Comparison of ENCODE assay signal across 11 mouse cellular contexts in genomic region chr15:80582581-80583495, GRCm38 (mm10). TPM values are rescaled to one million over a fixed set of nuclear protein-coding genes. Genes with fewer than 3 reads are reported as not detected.
A peak's percentile ranks its signal among the peaks of the same experiment; 100 is the strongest.
DNase-seq lines count a peak whose midpoint lies in the region; ATAC-seq and TF ChIP-seq lines count a peak whose summit lies in the region.
"Had no signal": no experiment of that assay in that cellular context is flagged by ENCODE, and none has a peak within 500 bp of the region (broad histone marks: within the 10 kb centered on the region; RNA-seq: fewer than 3 reads in every experiment).

No protein-coding gene starts in this region.

- H3K9ac ChIP-seq in liver, embryonic 14.5 days (replicated peaks) = no peak overlapping the region
- H3K9ac ChIP-seq in midbrain, postnatal 0 days (replicated peaks; ENCODE audit: low read length, poor library complexity, severe bottlenecking) = no peak overlapping the region
- H3K9ac ChIP-seq: forebrain, embryonic 15.5 days had no signal

- TF ChIP-seq CTCF in liver, embryonic 14.5 days (IDR thresholded peaks at IDR 0.05; ENCODE audit: low read depth) = no peak
- no peak for TF ChIP-seq CTCF in midbrain, postnatal 0 days (IDR thresholded peaks at IDR 0.05)

- ATAC-seq in liver, embryonic 14.5 days (ENCODE audit: insufficient read depth) = peak; percentile 52; the same call in 1 of the 2 replicates
- no peak for ATAC-seq in midbrain, postnatal 0 days (ENCODE audit: low FRiP score)
- ATAC-seq: forebrain, embryonic 15.5 days; midbrain, embryonic 16.5 days had no signal

- H3K36me3 ChIP-seq in liver, embryonic 14.5 days (replicated peaks; ENCODE audit: control insufficient read depth, insufficient read depth, low read depth) = no peaks in the 10 kb centered on the region
- no peaks in the 10 kb centered on the region for H3K36me3 ChIP-seq in midbrain, postnatal 0 days (ENCODE audit: insufficient read depth, low read length)
- H3K36me3 ChIP-seq: forebrain, embryonic 15.5 days had no signal

- H3K27me3 ChIP-seq in liver, embryonic 14.5 days (ENCODE audit: control insufficient read depth, insufficient read depth, low read length) = peaks cover 3% of the 10 kb centered on the region
- no peaks in the 10 kb centered on the region; the same call in 1 of the 2 replicates for H3K27me3 ChIP-seq in midbrain, postnatal 0 days (ENCODE audit: insufficient read depth, low read length)
- H3K27me3 ChIP-seq: forebrain, embryonic 15.5 days had no signal

- DNase-seq in urinary bladder, postnatal 25 days (ENCODE audit: low spot score) = peak; percentile 29
- no peak for DNase-seq in urinary bladder, adult 2 months (ENCODE audit: low spot score)
- DNase-seq in adrenal gland, postnatal 25 days = peak; percentile 32
- no peak for DNase-seq in liver, embryonic 14.5 days (ENCODE audit: low read depth in 3 of 3, low spot score in 3 of 3)
- DNase-seq in left cerebral cortex, postnatal 14 days (ENCODE audit: low spot score in 2 of 2) = no peak
- no peak for DNase-seq in embryo, embryonic 10 days (ENCODE audit: low spot score)
- DNase-seq in midbrain, postnatal 0 days (ENCODE audit: low spot score) = no peak

- H3K9me3 ChIP-seq in liver, embryonic 14.5 days (ENCODE audit: control insufficient read depth, low read length) = no peaks in the 10 kb centered on the region
- H3K9me3 ChIP-seq in midbrain, postnatal 0 days (ENCODE audit: low read length) = no peaks in the 10 kb centered on the region
- H3K9me3 ChIP-seq: forebrain, embryonic 15.5 days had no signal

- TF ChIP-seq EP300 in liver, embryonic 14.5 days (IDR thresholded peaks at IDR 0.05; ENCODE audit: low read depth) = no peak

- H3K4me3 ChIP-seq in liver, embryonic 14.5 days (ENCODE audit: insufficient read depth in 1 of 2, low read depth in 2 of 2, low read length in 2 of 2) = no peak overlapping the region
- H3K4me3 ChIP-seq in midbrain, postnatal 0 days (ENCODE audit: low read depth, low read length) = no peak overlapping the region
- H3K4me3 ChIP-seq: forebrain, embryonic 15.5 days had no signal

- peak overlapping the region; percentile 33 for H3K4me2 ChIP-seq in liver, embryonic 14.5 days (ENCODE audit: low read depth)
- H3K4me2 ChIP-seq in midbrain, postnatal 0 days (ENCODE audit: low read depth, low read length, poor library complexity, severe bottlenecking) = no peak overlapping the region
- H3K4me2 ChIP-seq: forebrain, embryonic 15.5 days had no signal

- 30% methylated on average over 20 of the region's 20 CpGs for WGBS in liver, embryonic 14.5 days (ENCODE audit: insufficient replicate concordance)
- WGBS in midbrain, postnatal 0 days = 69% methylated on average over 20 of the region's 20 CpGs

- intact Hi-C loops in left cerebral cortex, postnatal 14 days (cut with DNase I) = no loop called here

- H3K4me1 ChIP-seq in liver, embryonic 14.5 days (replicated peaks; ENCODE audit: control insufficient read depth in 2 of 2, insufficient read depth in 2 of 2, low read length in 1 of 2) = peaks cover 4 to 9% of the 10 kb centered on the region in 2 experiments; a peak in 3 of 4 replicates
- H3K4me1 ChIP-seq in midbrain, postnatal 0 days (ENCODE audit: insufficient read depth, low read length) = peaks cover 7% of the 10 kb centered on the region; the same call in 1 of the 2 replicates

- H3K27ac ChIP-seq in liver, embryonic 14.5 days = no peak overlapping the region
- H3K27ac ChIP-seq in midbrain, postnatal 0 days (ENCODE audit: low read depth, low read length) = no peak overlapping the region
- H3K27ac ChIP-seq: forebrain, embryonic 15.5 days had no signal

RNA-seq across cellular contexts. Expression of gene Grap2, which starts 10.4 kb away (rescaled TPM):
- 0.47 and 0.71 TPM in 2 replicates for polyA plus RNA-seq in urinary bladder, adult 2 months (2012; rRNA removed)
- 0.38 and 0.49 TPM in 2 replicates for total RNA-seq in adrenal gland, postnatal 25 days (2021)
- polyA plus RNA-seq in liver, embryonic 14.5 days (2012; rRNA removed) = 8.7 and 9.2 TPM in 2 replicates
- polyA plus RNA-seq in liver, embryonic 14.5 days (2014; fragmentation: Nextera tagmentation; extraction: Ambion mirVana) = 21.7 and 21.8 TPM in 2 replicates
- total RNA-seq in left cerebral cortex, postnatal 14 days (2021) = 1 to 10 TPM in 1 of 2 experiments, under 1 TPM in 1; 0.87 to 1.0 TPM
- total RNA-seq in midbrain, postnatal 0 days (2014; rRNA removed) = 0.19 and 0.66 TPM in 2 replicates
- polyA plus RNA-seq in midbrain, postnatal 0 days (2015; fragmentation: Nextera tagmentation; extraction: Ambion mirVana) = 0.07 TPM in 1 of 2 replicates, not detected in the other

RNA-seq across cellular contexts. Expression of gene Enthd1, which starts 17.9 kb away (rescaled TPM):
- polyA plus RNA-seq in urinary bladder, adult 2 months (2012; rRNA removed) = not detected in 2 replicates
- total RNA-seq in adrenal gland, postnatal 25 days (2021) = not detected in 2 replicates
- not detected in 2 replicates for polyA plus RNA-seq in liver, embryonic 14.5 days (2012; rRNA removed)
- not detected in 2 replicates for polyA plus RNA-seq in liver, embryonic 14.5 days (2014; fragmentation: Nextera tagmentation; extraction: Ambion mirVana)
- under 1 TPM in 1 of 2 experiments, not detected in 1; 0.15 TPM for total RNA-seq in left cerebral cortex, postnatal 14 days (2021)
- total RNA-seq in midbrain, postnatal 0 days (2014; rRNA removed) = not detected in 2 replicates
- polyA plus RNA-seq in midbrain, postnatal 0 days (2015; fragmentation: Nextera tagmentation; extraction: Ambion mirVana) = not detected in 2 replicates
- polyA plus RNA-seq: forebrain, embryonic 15.5 days; large intestine, adult 2 months; midbrain, embryonic 16.5 days; stomach, embryonic 16.5 days had no signal

Comparison
In these comparisons a context has a peak if more than half of its experiments do, and no peak if none do; other contexts are left out.
1. DNase-seq: peak in urinary bladder, postnatal 25 days (single experiment) and adrenal gland, postnatal 25 days (single experiment); none in urinary bladder, adult 2 months (single experiment), liver, embryonic 14.5 days (0 of 3), left cerebral cortex, postnatal 14 days (0 of 2), embryo, embryonic 10 days (single experiment) and midbrain, postnatal 0 days (single experiment).